Comparison of ENCODE assay signal across 9 mouse cellular contexts in genomic region chr7:142457227-142457811, GRCm38 (mm10). TPM values are rescaled to one million over a fixed set of nuclear protein-coding genes. Genes with fewer than 3 reads are reported as not detected.
A peak's percentile ranks its signal among the peaks of the same experiment; 100 is the strongest.
DNase-seq lines count a peak whose midpoint lies in the region; ATAC-seq and TF ChIP-seq lines count a peak whose summit lies in the region.
"Had no signal": no experiment of that assay in that cellular context is flagged by ENCODE, and none has a peak within 500 bp of the region (broad histone marks: within the 10 kb centered on the region; RNA-seq: fewer than 3 reads in every experiment).

No protein-coding gene starts in this region.

- H3K4me2 ChIP-seq in embryonic facial prominence, embryonic 14.5 days (ENCODE audit: low read depth, low read length), result no peak overlapping the region
- H3K4me2 ChIP-seq in liver, embryonic 16.5 days (ENCODE audit: low read depth, low read length), result no peak overlapping the region

- peak overlapping the region; percentile 60 for H3K9ac ChIP-seq in embryonic facial prominence, embryonic 14.5 days (ENCODE audit: low read depth, low read length)
- H3K9ac ChIP-seq in liver, embryonic 16.5 days (ENCODE audit: low read depth, low read length), result no peak overlapping the region

- no peak overlapping the region for H3K4me3 ChIP-seq in bone marrow, adult 2 months (replicated peaks; ENCODE audit: control insufficient read depth, low read depth, low read length)
- no peak overlapping the region for H3K4me3 ChIP-seq in embryonic facial prominence, embryonic 14.5 days (ENCODE audit: low read depth, low read length)
- no peak overlapping the region for H3K4me3 ChIP-seq in hindbrain, embryonic 10.5 days
- H3K4me3 ChIP-seq in liver, embryonic 16.5 days (ENCODE audit: low read depth, low read length), result no peak overlapping the region

- peak; percentile 59 for DNase-seq in kidney, postnatal 10 days
- no peak for DNase-seq in kidney, postnatal 36 days
- peak; percentile 70 for DNase-seq in embryonic facial prominence, embryonic 14.5 days (ENCODE audit: low spot score)
- peak; percentile 43 for DNase-seq in hindbrain, embryonic 10.5 days (ENCODE audit: low spot score)
- DNase-seq in thymus, postnatal 10 days (ENCODE audit: low spot score in 2 of 2), result peak; percentile 67 to 70
- DNase-seq in adrenal gland, adult 2 months, result no peak

- TF ChIP-seq POLR2A in bone marrow, adult 2 months (IDR thresholded peaks at IDR 0.05; ENCODE audit: borderline replicate concordance, control insufficient read depth, low read depth, low read length), result no peak

- H3K36me3 ChIP-seq in embryonic facial prominence, embryonic 14.5 days (ENCODE audit: control insufficient read depth, insufficient read depth, low read length), result no peaks in the 10 kb centered on the region
- H3K36me3 ChIP-seq in hindbrain, embryonic 10.5 days, result no peaks in the 10 kb centered on the region
- H3K36me3 ChIP-seq in liver, embryonic 16.5 days (ENCODE audit: control insufficient read depth, insufficient read depth), result no peaks in the 10 kb centered on the region

- H3K9me3 ChIP-seq in embryonic facial prominence, embryonic 14.5 days (ENCODE audit: control insufficient read depth, low read length), result no peaks in the 10 kb centered on the region
- H3K9me3 ChIP-seq in hindbrain, embryonic 10.5 days, result no peaks in the 10 kb centered on the region
- no peaks in the 10 kb centered on the region for H3K9me3 ChIP-seq in liver, embryonic 16.5 days (replicated peaks; ENCODE audit: control insufficient read depth, low read length)

- H3K4me1 ChIP-seq in bone marrow, adult 2 months (ENCODE audit: control insufficient read depth, insufficient read depth, low read length), result peaks cover 10% of the 10 kb centered on the region
- H3K4me1 ChIP-seq in embryonic facial prominence, embryonic 14.5 days (ENCODE audit: control insufficient read depth, insufficient read depth, low read length), result peaks cover 36% of the 10 kb centered on the region
- H3K4me1 ChIP-seq in hindbrain, embryonic 10.5 days (replicated peaks), result peaks cover 53% of the 10 kb centered on the region
- H3K4me1 ChIP-seq in liver, embryonic 16.5 days (ENCODE audit: control insufficient read depth, low read depth, low read length), result no peaks in the 10 kb centered on the region; the same call in 1 of the 2 replicates

- TF ChIP-seq CTCF in bone marrow, adult 2 months (IDR thresholded peaks at IDR 0.05; ENCODE audit: control insufficient read depth, insufficient read depth, low read length), result no peak

- WGBS in bone marrow, adult 2 months, result 16% methylated on average over 3 of the region's 3 CpGs
- 6% methylated on average over 3 of the region's 3 CpGs for WGBS in embryonic facial prominence, embryonic 14.5 days
- 33% methylated on average over 3 of the region's 3 CpGs for WGBS in hindbrain, embryonic 10.5 days
- 13% methylated on average over 3 of the region's 3 CpGs for WGBS in liver, embryonic 16.5 days (ENCODE audit: insufficient replicate concordance)

- 0 out of 2 replicates have a peak, but pooled peaks have one; percentile 27 for ATAC-seq in embryonic facial prominence, embryonic 14.5 days (ENCODE audit: low read depth)
- no peak for ATAC-seq in liver, embryonic 16.5 days (ENCODE audit: low read depth)

- peak overlapping the region; percentile 19; the same call in 1 of the 2 replicates for H3K27ac ChIP-seq in bone marrow, adult 2 months (ENCODE audit: control insufficient read depth, insufficient read depth, low read depth, low read length, poor library complexity)
- peak overlapping the region; percentile 98 for H3K27ac ChIP-seq in embryonic facial prominence, embryonic 14.5 days (replicated peaks; ENCODE audit: low read depth, low read length)
- peak overlapping the region; percentile 86 for H3K27ac ChIP-seq in hindbrain, embryonic 10.5 days
- peak overlapping the region; percentile 44 for H3K27ac ChIP-seq in liver, embryonic 16.5 days (ENCODE audit: low read length)

- H3K27me3 ChIP-seq in embryonic facial prominence, embryonic 14.5 days (replicated peaks; ENCODE audit: control insufficient read depth, insufficient read depth, low read length), result no peaks in the 10 kb centered on the region
- H3K27me3 ChIP-seq in hindbrain, embryonic 10.5 days (ENCODE audit: insufficient read depth, poor library complexity, severe bottlenecking), result no peaks in the 10 kb centered on the region
- no peaks in the 10 kb centered on the region for H3K27me3 ChIP-seq in liver, embryonic 16.5 days (ENCODE audit: control insufficient read depth, insufficient read depth, low read depth, low read length)

RNA-seq across cellular contexts. Expression of gene Lsp1, which starts 3.3 kb away (rescaled TPM):
- 135 and 280 TPM in 2 replicates for polyA plus RNA-seq in bone marrow, adult 2 months (2011; ENCODE audit: insufficient read depth, insufficient read length, low replicate concordance, missing spikeins)
- polyA plus RNA-seq in embryonic facial prominence, embryonic 14.5 days (2014; fragmentation: Nextera tagmentation; extraction: Ambion mirVana), result 40.1 and 42.6 TPM in 2 replicates
- polyA plus RNA-seq in hindbrain, embryonic 10.5 days (2016; fragmentation: Nextera tagmentation; extraction: Ambion mirVana), result 17.9 and 19.4 TPM in 2 replicates
- polyA plus RNA-seq in liver, embryonic 16.5 days (2015; fragmentation: Nextera tagmentation; extraction: Ambion mirVana), result 21.6 and 26.2 TPM in 2 replicates
- total RNA-seq in adrenal gland, adult 2 months (2021), result 10 to 100 TPM; 20.9 to 28.7 TPM
- polyA plus RNA-seq in adrenal gland, adult 2 months (2012; rRNA removed), result 22.2 and 25.1 TPM in 2 replicates

RNA-seq across cellular contexts. Expression of gene Tnni2, which starts 15.7 kb away (rescaled TPM):
- polyA plus RNA-seq in bone marrow, adult 2 months (2011; ENCODE audit: insufficient read depth, insufficient read length, low replicate concordance, missing spikeins), result 19.2 and 51.8 TPM in 2 replicates
- polyA plus RNA-seq in embryonic facial prominence, embryonic 14.5 days (2014; fragmentation: Nextera tagmentation; extraction: Ambion mirVana), result 319 and 564 TPM in 2 replicates
- polyA plus RNA-seq in hindbrain, embryonic 10.5 days (2016; fragmentation: Nextera tagmentation; extraction: Ambion mirVana), result 1.2 and 1.3 TPM in 2 replicates
- polyA plus RNA-seq in liver, embryonic 16.5 days (2015; fragmentation: Nextera tagmentation; extraction: Ambion mirVana), result 17.8 and 41.4 TPM in 2 replicates
- under 1 TPM; 0.62 to 0.63 TPM for total RNA-seq in adrenal gland, adult 2 months (2021)
- polyA plus RNA-seq in adrenal gland, adult 2 months (2012; rRNA removed), result 0.15 TPM in 1 of 2 replicates, not detected in the other
- polyA plus RNA-seq: testis, adult 2 months had no signal

RNA-seq across cellular contexts. Expression of gene Syt8, which starts 22.7 kb away (rescaled TPM):
- polyA plus RNA-seq in bone marrow, adult 2 months (2011; ENCODE audit: insufficient read depth, insufficient read length, low replicate concordance, missing spikeins), result 2.5 TPM in 1 of 2 replicates, not detected in the other
- polyA plus RNA-seq in embryonic facial prominence, embryonic 14.5 days (2014; fragmentation: Nextera tagmentation; extraction: Ambion mirVana), result 1.9 and 3.9 TPM in 2 replicates
- polyA plus RNA-seq in hindbrain, embryonic 10.5 days (2016; fragmentation: Nextera tagmentation; extraction: Ambion mirVana), result not detected in 2 replicates
- 0.14 TPM in 1 of 2 replicates, not detected in the other for polyA plus RNA-seq in liver, embryonic 16.5 days (2015; fragmentation: Nextera tagmentation; extraction: Ambion mirVana)
- total RNA-seq in adrenal gland, adult 2 months (2021), result not detected
- polyA plus RNA-seq in adrenal gland, adult 2 months (2012; rRNA removed), result 0.16 and 0.20 TPM in 2 replicates

RNA-seq across cellular contexts. Expression of gene Tnnt3, which starts 41.3 kb away (rescaled TPM):
- polyA plus RNA-seq in bone marrow, adult 2 months (2011; ENCODE audit: insufficient read depth, insufficient read length, low replicate concordance, missing spikeins), result 42.0 and 73.4 TPM in 2 replicates
- polyA plus RNA-seq in embryonic facial prominence, embryonic 14.5 days (2014; fragmentation: Nextera tagmentation; extraction: Ambion mirVana), result 376 and 643 TPM in 2 replicates
- 1.1 and 3.0 TPM in 2 replicates for polyA plus RNA-seq in hindbrain, embryonic 10.5 days (2016; fragmentation: Nextera tagmentation; extraction: Ambion mirVana)
- polyA plus RNA-seq in liver, embryonic 16.5 days (2015; fragmentation: Nextera tagmentation; extraction: Ambion mirVana), result 13.0 and 31.5 TPM in 2 replicates
- total RNA-seq in adrenal gland, adult 2 months (2021), result not detected
- polyA plus RNA-seq in adrenal gland, adult 2 months (2012; rRNA removed), result 0.52 TPM in 1 of 2 replicates, not detected in the other
- polyA plus RNA-seq: testis, adult 2 months had no signal

Comparison
In these comparisons a context has a peak if more than half of its experiments do, and no peak if none do; other contexts are left out.
1. DNase-seq: peak in kidney, postnatal 10 days (single experiment), embryonic facial prominence, embryonic 14.5 days (single experiment), hindbrain, embryonic 10.5 days (single experiment) and thymus, postnatal 10 days (2 of 2); none in kidney, postnatal 36 days (0 of 2) and adrenal gland, adult 2 months (single experiment).
2. H3K27ac ChIP-seq: peak in every context shown above with its lines; median percentile 98 in embryonic facial prominence, embryonic 14.5 days; 86 in hindbrain, embryonic 10.5 days; 44 in liver, embryonic 16.5 days; 19 in bone marrow, adult 2 months.